Mouse (Mus musculus) midbrain, embryonic 12.5 days (tissue): ENCODE data around the gene Slc12a5. TPM values are rescaled to one million over a fixed set of nuclear protein-coding genes. Genes with fewer than 3 reads are reported as not detected.
A peak's percentile ranks its signal among the peaks of the same experiment; 100 is the strongest.

Source experiments
- ATAC-seq: fragments of 200-750 bp; cut with Nextera tagmentation; 2 replicates; pipeline ENCODE4 v1.8.0; 2017; ENCODE audit warnings: low read depth, moderate TSS enrichment, moderate library complexity; ENCODE audit not compliant: low FRiP score
- H3K27ac ChIP-seq: fragments of 300-500 bp; sonication (generic); replicated peaks from 2 replicates; pipeline ENCODE4 v1.5.1; 2016; ENCODE audit warnings: mild to moderate bottlenecking
- H3K27me3 ChIP-seq: fragments of 300-500 bp; sonication (generic); 2 replicates; pipeline ENCODE4 v1.6.1; 2016; ENCODE audit warnings: mild to moderate bottlenecking
- H3K36me3 ChIP-seq: fragments of 300-500 bp; sonication (generic); 2 replicates; pipeline ENCODE4 v1.6.1; 2016
- H3K4me1 ChIP-seq: fragments of 300-500 bp; sonication (generic); 2 replicates; pipeline ENCODE4 v1.6.1; 2016
- H3K4me2 ChIP-seq: fragments of 300-500 bp; sonication (generic); replicated peaks from 2 replicates; pipeline ENCODE4 v1.6.1; 2016; ENCODE audit warnings: mild to moderate bottlenecking, moderate library complexity
- H3K4me3 ChIP-seq: fragments of 300-500 bp; sonication (generic); 2 replicates; pipeline ENCODE4 v1.5.1; 2016; ENCODE audit warnings: mild to moderate bottlenecking
- H3K9ac ChIP-seq: fragments of 300-500 bp; sonication (generic); replicated peaks from 2 replicates; pipeline ENCODE4 v1.6.1; 2016; ENCODE audit warnings: mild to moderate bottlenecking, moderate library complexity
- H3K9me3 ChIP-seq: fragments of 300-500 bp; sonication (generic); 2 replicates; pipeline ENCODE4 v1.6.1; 2016; ENCODE audit warnings: mild to moderate bottlenecking
- WGBS: fragments of 180-500 bp; shearing (Covaris S2); methylation state at CpG from one replicate; pipeline ENCODE4 v1.1.7; 2016; 5-methylcytosine and 5-hydroxymethylcytosine counted together
- polyA plus RNA-seq: library from polyadenylated mRNA; unstranded; fragments of >200 nt; fragmentation: Nextera tagmentation; extraction: Ambion mirVana; gene quantifications from 2 replicates; pipeline ENCODE4 v1.2.1, GENCODE M21; 2016

Gene Slc12a5
- polyA plus RNA-seq, 1 experiment from 2014 or later: 8.1 TPM

GRCm38 (mm10) chr2:164930706-164931581 lies 29.7 kb upstream of the Slc12a5 start:
- WGBS: 65% methylated on average over 11 of the region's 11 CpGs

GRCm38 (mm10) chr2:164933534-164933933 lies 27.1 kb upstream of the Slc12a5 start:
- Histone ChIP-seq H3K4me2 (no peak overlapping the region), H3K27ac (no peak overlapping the region), H3K27me3 (peaks cover 50% of the 10 kb centered on the region), H3K36me3 (no peaks in the 10 kb centered on the region), H3K4me1 (peaks cover 4% of the 10 kb centered on the region), H3K9me3 (no peaks in the 10 kb centered on the region), H3K9ac (no peak overlapping the region), H3K4me3 (no peak overlapping the region)
- ATAC-seq: no peak
- WGBS: 58% methylated on average over 6 of the region's 10 CpGs

More at GRCm38 (mm10) chr2:164930706-164931581, 29.7 kb upstream of the Slc12a5 start:
- no peaks in the 10 kb centered on the region for H3K36me3 ChIP-seq
- H3K27me3 ChIP-seq: peaks cover 24% of the 10 kb centered on the region
- H3K9me3 ChIP-seq: no peaks in the 10 kb centered on the region
- no peak overlapping the region for H3K27ac ChIP-seq
- no peak for ATAC-seq
- H3K4me2 ChIP-seq: no peak overlapping the region
- H3K4me3 ChIP-seq: no peak overlapping the region
- no peaks in the 10 kb centered on the region for H3K4me1 ChIP-seq
- no peak overlapping the region for H3K9ac ChIP-seq

GRCm38 (mm10) chr2:164935991-164936390 lies 24.6 kb upstream of the Slc12a5 start:
- peaks cover 19% of the 10 kb centered on the region for H3K4me1 ChIP-seq
- peaks cover 75% of the 10 kb centered on the region for H3K27me3 ChIP-seq
- H3K27ac ChIP-seq: no peak overlapping the region
- H3K4me2 ChIP-seq: no peak overlapping the region
- no peak for ATAC-seq
- H3K4me3 ChIP-seq: no peak overlapping the region
- H3K36me3 ChIP-seq: no peaks in the 10 kb centered on the region
- H3K9me3 ChIP-seq: no peaks in the 10 kb centered on the region
- WGBS: 83% methylated on average over 4 of the region's 4 CpGs
- no peak overlapping the region for H3K9ac ChIP-seq

- 3% methylated on average over 39 of the region's 39 CpGs for WGBS
- peak; percentile 85 for ATAC-seq
- Histone ChIP-seq H3K9me3 (no peaks in the 10 kb centered on the region), H3K27me3 (peaks cover 79% of the 10 kb centered on the region), H3K9ac (peak overlapping the region; percentile 50), H3K36me3 (no peaks in the 10 kb centered on the region), H3K27ac (0 out of 2 replicates have a peak overlapping the region, but pooled peaks have one; percentile 10), H3K4me3 (peak overlapping the region; percentile 36), H3K4me2 (peak overlapping the region; percentile 68), H3K4me1 (peaks cover 19% of the 10 kb centered on the region)
Measured at GRCm38 (mm10) chr2:164938146-164939091, 22.2 kb upstream of the Slc12a5 start.

GRCm38 (mm10) chr2:164939106-164939505 lies 21.5 kb upstream of the Slc12a5 start:
- peak overlapping the region; percentile 50 for H3K9ac ChIP-seq

GRCm38 (mm10) chr2:164940140-164940830 lies 20.3 kb upstream of the Slc12a5 start, which contains the start of gene Mmp9:
TSS of gene Mmp9 (plus strand) at chr2:164940780.
- 26% methylated on average over 10 of the region's 10 CpGs for WGBS
- H3K4me2 ChIP-seq: no peak within 1 kb of the TSS
- peaks cover 72% of the 10 kb centered on the region for H3K27me3 ChIP-seq
- no peak within 1 kb of the TSS for H3K4me3 ChIP-seq
- no peak within 1 kb of the TSS for H3K27ac ChIP-seq
- peaks cover 19% of the 10 kb centered on the region for H3K4me1 ChIP-seq
- no peak for ATAC-seq
- H3K36me3 ChIP-seq: no peaks in the 10 kb centered on the region
- no peaks in the 10 kb centered on the region for H3K9me3 ChIP-seq
- no peak within 1 kb of the TSS for H3K9ac ChIP-seq

More at GRCm38 (mm10) chr2:164939106-164939505, 21.5 kb upstream of the Slc12a5 start:
- Histone ChIP-seq H3K4me2 (peak overlapping the region; percentile 68), H3K4me1 (peaks cover 19% of the 10 kb centered on the region), H3K36me3 (no peaks in the 10 kb centered on the region), H3K27me3 (peaks cover 79% of the 10 kb centered on the region), H3K9me3 (no peaks in the 10 kb centered on the region), H3K27ac (0 out of 2 replicates have a peak overlapping the region, but pooled peaks have one; percentile 10), H3K4me3 (peak overlapping the region; percentile 36)
- WGBS: 1% methylated on average over 11 of the region's 11 CpGs
- peak; percentile 64; the same call in 1 of the 2 replicates for ATAC-seq

GRCm38 (mm10) chr2:164942692-164943290 lies 17.8 kb upstream of the Slc12a5 start:
- 11% methylated on average over 5 of the region's 5 CpGs for WGBS
- no peak overlapping the region for H3K27ac ChIP-seq
- H3K27me3 ChIP-seq: peaks cover 65% of the 10 kb centered on the region

GRCm38 (mm10) chr2:164947506-164947905 lies 13.1 kb upstream of the Slc12a5 start:
- Histone ChIP-seq H3K4me2 (no peak overlapping the region), H3K4me3 (no peak overlapping the region), H3K9me3 (no peaks in the 10 kb centered on the region), H3K4me1 (peaks cover 18% of the 10 kb centered on the region), H3K36me3 (no peaks in the 10 kb centered on the region), H3K27me3 (peaks cover 68% of the 10 kb centered on the region), H3K27ac (no peak overlapping the region), H3K9ac (no peak overlapping the region)
- WGBS: 35% methylated on average over 4 of the region's 4 CpGs
- ATAC-seq: no peak

More at GRCm38 (mm10) chr2:164942692-164943290, 17.8 kb upstream of the Slc12a5 start:
- Histone ChIP-seq H3K4me2 (no peak overlapping the region), H3K4me3 (no peak overlapping the region), H3K9me3 (no peaks in the 10 kb centered on the region), H3K4me1 (peaks cover 22% of the 10 kb centered on the region), H3K36me3 (no peaks in the 10 kb centered on the region), H3K9ac (no peak overlapping the region)
- no peak for ATAC-seq

GRCm38 (mm10) chr2:164947930-164948329 lies 12.7 kb upstream of the Slc12a5 start:
- no peak overlapping the region for H3K9ac ChIP-seq
- H3K36me3 ChIP-seq: no peaks in the 10 kb centered on the region
- H3K27me3 ChIP-seq: peaks cover 68% of the 10 kb centered on the region
- no peaks in the 10 kb centered on the region for H3K9me3 ChIP-seq
- H3K4me3 ChIP-seq: no peak overlapping the region
- H3K4me2 ChIP-seq: no peak overlapping the region
- WGBS: 6% methylated on average over 5 of the region's 7 CpGs
- H3K4me1 ChIP-seq: peaks cover 20% of the 10 kb centered on the region
- H3K27ac ChIP-seq: no peak overlapping the region
- no peak for ATAC-seq

- Histone ChIP-seq H3K4me2 (peak overlapping the region; percentile 40), H3K9ac (no peak overlapping the region), H3K36me3 (no peaks in the 10 kb centered on the region), H3K4me3 (peak overlapping the region; percentile 24), H3K9me3 (no peaks in the 10 kb centered on the region), H3K27me3 (peaks cover 77% of the 10 kb centered on the region), H3K4me1 (peaks cover 26% of the 10 kb centered on the region), H3K27ac (no peak overlapping the region)
- no peak for ATAC-seq
- WGBS: 6% methylated on average over 25 of the region's 25 CpGs
Measured at GRCm38 (mm10) chr2:164948962-164949361, 11.6 kb upstream of the Slc12a5 start.

GRCm38 (mm10) chr2:164950501-164950900 lies 10.1 kb upstream of the Slc12a5 start:
- WGBS: 24% methylated on average over 13 of the region's 13 CpGs
- Histone ChIP-seq H3K9me3 (no peaks in the 10 kb centered on the region), H3K4me2 (no peak overlapping the region), H3K4me3 (no peak overlapping the region), H3K4me1 (peaks cover 26% of the 10 kb centered on the region), H3K36me3 (no peaks in the 10 kb centered on the region), H3K9ac (no peak overlapping the region), H3K27me3 (peaks cover 88% of the 10 kb centered on the region), H3K27ac (no peak overlapping the region)
- ATAC-seq: no peak
